Mouse (Mus musculus): ENCODE measurements at regions not wholly inside any gene's neighbourhood (a gene's known extent, or its start where the extent isn't known, plus 50 kb on each side); places are given as distances from the start of the nearest gene placed in this dataset.

- H3K4me1 ChIP-seq (ENCODE audit: control insufficient read depth, insufficient read depth, low read length): no peaks in the 10 kb centered on the region
- H3K36me3 ChIP-seq (ENCODE audit: control insufficient read depth, insufficient read depth, low read length): no peaks in the 10 kb centered on the region
- H3K27ac ChIP-seq (ENCODE audit: insufficient read depth, low read depth, low read length): no peak overlapping the region
- WGBS: 20% methylated on average over 22 of the region's 22 CpGs
- no peak for TF ChIP-seq POLR2A (IDR thresholded peaks at IDR 0.05; ENCODE audit: low read depth, low read length)
- no peak for TF ChIP-seq CTCF (conservative IDR thresholded peaks at IDR 0.05; ENCODE audit: insufficient read depth, insufficient read length, low read depth, low read length)
- H3K27me3 ChIP-seq (replicated peaks; ENCODE audit: control insufficient read depth, insufficient read depth, low read length): no peaks in the 10 kb centered on the region
- DNase-seq: no peak
- H3K4me3 ChIP-seq (ENCODE audit: insufficient read depth, low read depth, low read length): no peak overlapping the region
These were observed 110.8 kb downstream of the Map3k7 start for GRCm38 (mm10) chr4:32074399-32075296.

- WGBS: 80% methylated on average over 12 of the region's 12 CpGs
- Histone ChIP-seq H3K4me1 (ENCODE audit: control insufficient read depth, insufficient read depth, low read length) (no peaks in the 10 kb centered on the region), H3K27ac (ENCODE audit: insufficient read depth, low read depth, low read length) (no peak overlapping the region), H3K36me3 (ENCODE audit: control insufficient read depth, insufficient read depth, low read length) (no peaks in the 10 kb centered on the region), H3K27me3 (replicated peaks; ENCODE audit: control insufficient read depth, insufficient read depth, low read length) (no peaks in the 10 kb centered on the region), H3K4me3 (ENCODE audit: insufficient read depth, low read depth, low read length) (no peak overlapping the region)
- TF ChIP-seq CTCF (conservative IDR thresholded peaks at IDR 0.05; ENCODE audit: insufficient read depth, insufficient read length, low read depth, low read length) (no peak), POLR2A (IDR thresholded peaks at IDR 0.05; ENCODE audit: low read depth, low read length) (no peak)
- DNase-seq: no peak
These were observed 112.6 kb downstream of the Map3k7 start for GRCm38 (mm10) chr4:32076391-32076925.

DNA sequence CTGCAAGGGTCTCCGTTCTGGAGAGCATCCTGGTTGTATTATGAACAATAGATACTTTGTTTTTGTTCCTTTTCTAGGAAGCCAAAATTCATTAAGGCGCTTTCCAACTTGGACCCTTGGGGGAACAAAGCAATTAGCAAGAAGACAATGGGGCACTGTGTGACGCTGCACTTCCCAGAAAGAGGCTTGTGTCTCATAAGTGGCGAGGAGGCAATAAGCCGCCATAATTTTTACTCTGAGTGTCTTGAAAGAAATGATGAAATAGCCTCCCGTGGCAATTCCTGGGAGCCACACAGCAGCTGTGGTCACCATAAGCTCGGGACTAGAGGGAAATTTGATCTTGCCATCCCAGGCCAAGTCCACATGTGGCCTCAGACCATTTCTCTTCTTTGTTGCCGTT, 119.6 kb downstream of the Map3k7 start:
- no peaks in the 10 kb centered on the region for H3K27me3 ChIP-seq (replicated peaks; ENCODE audit: control insufficient read depth, insufficient read depth, low read length)
- H3K27ac ChIP-seq (ENCODE audit: insufficient read depth, low read depth, low read length): no peak overlapping the region
- 56% methylated on average over 8 of the region's 8 CpGs for WGBS
- H3K4me1 ChIP-seq (ENCODE audit: control insufficient read depth, insufficient read depth, low read length): no peaks in the 10 kb centered on the region
- no peak for TF ChIP-seq POLR2A (IDR thresholded peaks at IDR 0.05; ENCODE audit: low read depth, low read length)
- no peak for TF ChIP-seq CTCF (conservative IDR thresholded peaks at IDR 0.05; ENCODE audit: insufficient read depth, insufficient read length, low read depth, low read length)
- DNase-seq: no peak
- H3K4me3 ChIP-seq (ENCODE audit: insufficient read depth, low read depth, low read length): no peak overlapping the region
- H3K36me3 ChIP-seq (ENCODE audit: control insufficient read depth, insufficient read depth, low read length): no peaks in the 10 kb centered on the region

DNA sequence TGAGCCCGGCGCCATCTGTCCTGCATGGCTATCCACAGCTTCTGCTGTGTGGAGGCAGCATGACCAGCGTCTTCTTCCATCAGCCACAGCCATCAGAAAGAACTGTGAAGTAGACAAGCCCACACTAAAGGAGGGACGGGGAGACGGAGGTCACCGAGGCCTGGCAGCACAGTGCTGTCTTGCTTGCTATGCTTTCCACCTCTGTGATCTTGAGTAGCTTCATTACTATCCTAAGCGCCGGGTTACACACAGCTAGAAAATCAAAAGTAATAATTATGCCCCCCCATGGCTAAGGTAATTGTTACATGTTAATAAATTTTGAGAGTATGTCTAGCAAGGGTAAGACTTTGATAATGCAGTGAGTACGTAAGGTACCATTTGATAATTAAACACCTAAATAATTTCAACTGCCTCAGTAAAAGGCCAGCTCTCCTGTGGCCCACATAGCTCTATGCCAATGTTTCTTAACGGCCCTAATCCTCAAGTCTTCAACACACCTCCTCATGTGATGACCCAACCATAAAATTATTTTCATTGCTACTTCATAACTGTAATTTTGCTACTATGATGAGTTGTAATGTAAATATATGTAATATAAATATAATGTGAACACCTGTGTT, 120.5 kb downstream of the Map3k7 start:
- Histone ChIP-seq H3K4me3 (ENCODE audit: insufficient read depth, low read depth, low read length) (no peak overlapping the region), H3K27ac (ENCODE audit: insufficient read depth, low read depth, low read length) (no peak overlapping the region), H3K27me3 (replicated peaks; ENCODE audit: control insufficient read depth, insufficient read depth, low read length) (no peaks in the 10 kb centered on the region), H3K36me3 (ENCODE audit: control insufficient read depth, insufficient read depth, low read length) (no peaks in the 10 kb centered on the region), H3K4me1 (ENCODE audit: control insufficient read depth, insufficient read depth, low read length) (no peaks in the 10 kb centered on the region)
- TF ChIP-seq POLR2A (IDR thresholded peaks at IDR 0.05; ENCODE audit: low read depth, low read length) (no peak), CTCF (conservative IDR thresholded peaks at IDR 0.05; ENCODE audit: insufficient read depth, insufficient read length, low read depth, low read length) (no peak)
- 92% methylated on average over 10 of the region's 10 CpGs for WGBS
- no peak for DNase-seq

- DNase-seq: no peak
- Histone ChIP-seq H3K27ac (ENCODE audit: insufficient read depth, low read depth, low read length) (no peak overlapping the region), H3K4me1 (ENCODE audit: control insufficient read depth, insufficient read depth, low read length) (no peaks in the 10 kb centered on the region), H3K4me3 (ENCODE audit: insufficient read depth, low read depth, low read length) (no peak overlapping the region), H3K36me3 (ENCODE audit: control insufficient read depth, insufficient read depth, low read length) (no peaks in the 10 kb centered on the region), H3K27me3 (replicated peaks; ENCODE audit: control insufficient read depth, insufficient read depth, low read length) (no peaks in the 10 kb centered on the region)
- TF ChIP-seq POLR2A (IDR thresholded peaks at IDR 0.05; ENCODE audit: low read depth, low read length): no peak
- 98% methylated on average over 2 of the region's 2 CpGs for WGBS
These were observed 121.1 kb downstream of the Map3k7 start for GRCm38 (mm10) chr4:32085040-32085439.

DNA sequence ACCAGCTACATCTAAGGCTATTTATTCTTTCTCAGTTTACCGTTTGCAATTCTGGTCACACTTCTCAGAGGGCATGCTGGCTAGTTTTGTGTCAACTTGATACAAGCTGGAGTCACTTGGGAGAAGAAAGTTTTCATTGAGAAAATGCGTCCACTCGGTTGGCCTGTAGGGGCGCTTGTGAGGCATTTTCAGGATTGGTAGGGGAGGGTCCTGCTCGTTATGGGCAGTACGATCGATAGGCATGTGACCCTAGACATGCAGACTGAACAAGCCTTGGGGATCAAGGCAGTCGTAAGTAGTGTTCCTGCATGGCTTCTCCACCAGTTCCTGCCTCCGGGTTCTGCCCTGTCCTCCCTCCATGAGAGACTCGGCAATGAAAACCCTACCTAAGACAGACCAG, 127.2 kb downstream of the Map3k7 start:
- Histone ChIP-seq H3K4me3 (ENCODE audit: insufficient read depth, low read depth, low read length) (no peak overlapping the region), H3K4me1 (ENCODE audit: control insufficient read depth, insufficient read depth, low read length) (no peaks in the 10 kb centered on the region), H3K27me3 (replicated peaks; ENCODE audit: control insufficient read depth, insufficient read depth, low read length) (no peaks in the 10 kb centered on the region), H3K27ac (ENCODE audit: insufficient read depth, low read depth, low read length) (no peak overlapping the region), H3K36me3 (ENCODE audit: control insufficient read depth, insufficient read depth, low read length) (no peaks in the 10 kb centered on the region)
- WGBS: 83% methylated on average over 10 of the region's 10 CpGs
- no peak for DNase-seq
- TF ChIP-seq CTCF (conservative IDR thresholded peaks at IDR 0.05; ENCODE audit: insufficient read depth, insufficient read length, low read depth, low read length): no peak
- no peak for TF ChIP-seq POLR2A (IDR thresholded peaks at IDR 0.05; ENCODE audit: low read depth, low read length)

DNA sequence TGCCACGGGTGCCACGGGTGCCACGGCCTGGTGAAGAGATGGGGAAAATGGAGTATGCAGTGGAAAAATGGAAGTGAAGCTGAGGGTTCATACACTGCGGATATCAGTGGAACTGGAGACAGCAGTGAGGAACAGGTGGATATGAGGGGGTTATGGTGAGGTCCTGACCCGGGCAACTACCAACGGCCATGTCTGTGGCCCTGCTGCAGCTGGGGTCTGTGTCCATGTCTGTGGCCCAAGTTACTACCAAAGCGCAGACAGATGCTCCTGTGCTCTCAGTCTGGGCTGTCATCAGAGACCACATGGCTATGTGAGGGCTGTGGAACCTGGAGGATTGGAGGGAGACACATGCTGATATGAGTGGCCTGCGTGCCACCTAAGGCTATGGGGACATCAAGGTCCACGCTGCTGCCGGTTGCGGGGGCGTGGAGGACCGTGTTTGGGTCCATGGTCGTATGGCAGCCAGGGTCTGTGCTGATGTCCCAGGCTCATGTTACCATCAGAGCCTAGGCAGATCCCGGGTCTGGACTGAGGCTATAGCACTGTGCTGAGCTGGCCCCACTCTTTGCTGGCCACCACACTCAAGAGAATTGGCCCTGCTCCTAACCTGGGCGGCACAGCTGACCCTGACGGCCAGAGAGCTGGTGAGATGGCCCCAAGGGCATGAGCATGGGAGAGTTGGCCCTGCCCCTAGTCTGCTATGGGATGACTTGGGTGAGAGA, 128.6 kb downstream of the Map3k7 start:
- no peaks in the 10 kb centered on the region for H3K4me1 ChIP-seq (ENCODE audit: control insufficient read depth, insufficient read depth, low read length)
- TF ChIP-seq POLR2A (IDR thresholded peaks at IDR 0.05; ENCODE audit: low read depth, low read length): no peak
- no peak for TF ChIP-seq CTCF (conservative IDR thresholded peaks at IDR 0.05; ENCODE audit: insufficient read depth, insufficient read length, low read depth, low read length)
- no peak for DNase-seq
- no peaks in the 10 kb centered on the region for H3K27me3 ChIP-seq (replicated peaks; ENCODE audit: control insufficient read depth, insufficient read depth, low read length)
- H3K27ac ChIP-seq (ENCODE audit: insufficient read depth, low read depth, low read length): no peak overlapping the region
- no peak overlapping the region for H3K4me3 ChIP-seq (ENCODE audit: insufficient read depth, low read depth, low read length)
- 93% methylated on average over 17 of the region's 17 CpGs for WGBS
- H3K36me3 ChIP-seq (ENCODE audit: control insufficient read depth, insufficient read depth, low read length): no peaks in the 10 kb centered on the region

Data from kidney, adult 2 months (tissue).